Mouse (Mus musculus): ENCODE data around the gene Kitl.

Gene Kitl

DNA sequence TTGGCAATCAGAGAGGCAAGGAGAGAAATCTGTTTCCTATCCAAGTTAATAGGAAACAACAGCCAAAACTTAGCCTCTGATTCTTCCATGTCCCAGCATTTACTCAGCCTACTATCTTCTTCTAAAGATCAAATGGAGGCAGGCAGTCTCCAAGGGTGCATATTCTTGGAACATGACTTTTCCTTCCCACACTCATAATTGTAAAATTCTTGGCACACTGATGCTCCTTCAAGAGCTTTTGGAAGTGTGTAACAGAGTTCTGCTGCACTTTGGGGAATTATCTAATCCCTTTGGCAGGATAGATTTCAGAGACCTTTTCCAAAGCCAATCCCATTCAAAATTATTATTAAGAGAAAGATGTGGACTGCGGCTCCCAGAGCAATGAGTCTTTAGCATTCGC is 100.1 kb downstream of the Kitl start:
- no peak for DNase-seq (ENCODE audit: low spot score in 2 of 2)

DNA sequence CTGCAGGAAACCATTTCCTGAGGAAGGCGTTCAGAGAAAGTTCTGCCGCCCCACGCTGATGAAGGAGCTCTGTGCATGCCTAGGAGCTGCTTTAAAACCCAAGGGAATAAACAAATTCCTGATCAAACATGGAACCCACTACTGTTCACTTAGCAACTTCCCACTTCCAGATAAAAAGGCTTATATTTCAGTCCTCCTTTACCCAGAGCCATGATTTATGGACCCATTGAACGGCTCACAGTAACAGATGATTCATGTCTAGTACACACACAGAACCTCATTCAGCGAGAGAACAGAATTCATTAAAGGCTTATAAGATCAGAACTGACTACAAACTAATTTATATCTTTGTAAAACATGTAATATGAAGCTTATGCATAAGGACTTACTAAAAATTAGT is 109.0 kb downstream of the Kitl start:
- no peak for DNase-seq (ENCODE audit: low spot score in 2 of 2)

DNA sequence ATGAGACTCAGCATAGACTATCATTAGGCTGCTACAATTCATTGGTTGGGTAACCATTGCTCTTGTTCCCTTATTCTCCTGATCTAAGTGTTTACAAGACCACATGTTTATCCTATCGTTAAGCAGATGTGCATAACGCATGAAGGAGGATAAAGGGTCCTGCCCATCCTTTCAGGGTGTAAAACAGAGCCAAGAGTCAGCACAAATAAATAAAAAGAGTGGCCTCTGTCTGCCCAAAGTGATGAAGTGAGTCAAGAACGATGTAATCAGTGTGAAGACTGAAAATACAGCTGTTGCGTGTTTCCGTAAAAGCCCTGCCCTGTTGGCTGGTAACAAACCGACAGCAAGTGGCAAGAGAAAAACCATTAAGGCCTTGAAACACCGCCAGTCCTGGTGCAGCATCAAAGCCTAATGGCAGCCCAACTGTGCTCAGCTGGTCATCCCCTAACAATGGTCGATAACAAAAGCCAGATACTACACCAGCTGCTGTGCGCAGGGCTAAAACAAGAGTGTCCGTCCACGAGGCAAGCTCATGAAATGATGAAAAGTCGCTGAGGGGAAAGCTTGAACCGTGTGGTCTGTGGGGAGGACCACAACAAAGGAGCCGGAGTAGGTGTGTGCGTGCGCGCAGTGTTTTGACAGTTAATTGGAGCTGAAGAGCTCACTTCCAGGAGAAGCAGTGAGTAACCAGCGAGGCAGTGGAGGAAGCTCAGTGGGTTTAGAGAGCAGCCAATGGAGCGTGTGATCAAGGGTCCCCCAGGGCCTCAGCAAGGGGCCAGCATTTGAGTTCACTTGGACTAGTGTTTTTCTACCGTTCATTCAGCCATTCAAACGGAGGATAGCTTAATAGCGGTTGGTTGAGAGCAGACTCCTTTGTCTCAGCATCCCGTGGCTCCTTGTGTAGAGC is 112.7 kb downstream of the Kitl start:
- DNase-seq (ENCODE audit: low spot score in 2 of 2) = peak in 1 of 2 experiments; percentile 1

- no peak for DNase-seq (ENCODE audit: low spot score in 2 of 2)
Measured at GRCm38 (mm10) chr10:100131657-100132056, 116.2 kb downstream of the Kitl start.

DNA sequence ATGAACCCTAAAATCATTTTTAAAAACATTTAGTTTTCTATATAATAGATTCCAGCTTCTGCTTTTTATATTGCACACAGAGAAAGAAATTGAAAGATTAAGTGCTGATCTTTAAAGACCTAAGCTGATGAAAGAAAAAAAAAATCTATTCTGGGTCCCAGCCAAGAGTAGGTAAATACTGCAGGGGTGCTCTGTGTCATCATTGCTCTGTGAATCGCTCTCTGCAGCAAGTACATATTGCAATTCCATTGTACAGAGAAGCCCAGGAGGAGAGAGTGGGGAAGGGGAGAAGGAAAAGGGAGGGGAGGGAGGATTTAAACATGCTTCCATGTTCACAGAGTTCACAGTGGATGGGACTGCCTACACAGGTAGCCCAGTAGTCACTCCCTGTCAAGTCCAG is 116.9 kb downstream of the Kitl start:
- DNase-seq (ENCODE audit: low spot score in 2 of 2) = no peak

- no peak for DNase-seq (ENCODE audit: low spot score in 2 of 2)
Measured at GRCm38 (mm10) chr10:100138552-100138951, 123.1 kb downstream of the Kitl start.

DNA sequence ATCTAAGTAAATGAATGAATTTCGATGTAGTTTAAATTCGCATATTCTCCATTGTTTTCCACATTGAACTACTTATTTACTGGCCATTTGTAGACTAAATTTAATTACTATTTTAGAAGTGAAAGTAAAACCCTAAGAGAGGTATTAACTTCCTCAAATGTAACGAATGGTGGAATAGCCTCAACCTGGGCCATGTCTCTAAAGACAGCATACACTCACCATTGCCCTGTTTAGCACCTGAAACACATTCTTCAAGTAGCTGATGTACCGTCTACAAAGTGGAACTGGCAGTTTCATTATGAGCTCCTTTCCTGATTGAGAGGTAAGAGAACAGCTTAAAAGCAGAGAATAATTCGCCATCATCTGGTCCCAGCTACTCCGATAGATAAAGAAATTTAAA is 132.7 kb downstream of the Kitl start:
- DNase-seq (ENCODE audit: low spot score in 2 of 2) = no peak

All from cerebellum, postnatal 4 days (tissue).